ENCODE assay signal across 8 mouse cellular contexts in genomic region chr14:55721700-55722437, GRCm38 (mm10). TPM values are rescaled to one million over a fixed set of nuclear protein-coding genes. Genes with fewer than 3 reads are reported as not detected.
DNase-seq lines count a peak whose midpoint lies in the region; ATAC-seq and TF ChIP-seq lines count a peak whose summit lies in the region.

Gene Rabggta (minus strand): TSS chr14:55722263.

- H3K36me3 ChIP-seq in ES-Bruce4 (ENCODE audit: control insufficient read depth, insufficient read depth, low read length, poor library complexity, severe bottlenecking) = peaks cover 17% of the 10 kb centered on the region
- H3K36me3 ChIP-seq in forebrain, embryonic 14.5 days (ENCODE audit: control insufficient read depth, insufficient read depth, low read length) = peaks cover 22% of the 10 kb centered on the region
- H3K36me3 ChIP-seq in neural tube, embryonic 15.5 days = peaks cover 25% of the 10 kb centered on the region

- peak; percentile 91 for TF ChIP-seq CTCF in ES-Bruce4 (IDR thresholded peaks at IDR 0.05; ENCODE audit: low read depth, low read length)

- WGBS in forebrain, embryonic 14.5 days = under 1% methylated on average over 50 of the region's 50 CpGs
- under 1% methylated on average over 49 of the region's 50 CpGs for WGBS in neural tube, embryonic 15.5 days

- intact Hi-C loops in heart, postnatal 14 days (cut with DNase I) = loop anchor here (2.0 kb wide), 1 partner anchor 39 kb away; no protein-coding TSS in a partner anchor

- peak; percentile 78 for TF ChIP-seq EP300 in ES-Bruce4 (IDR thresholded peaks at IDR 0.05; ENCODE audit: insufficient read depth, low read depth, low read length)

- no peaks in the 10 kb centered on the region for H3K27me3 ChIP-seq in ES-Bruce4 (ENCODE audit: control insufficient read depth, insufficient read depth, low read length, poor library complexity, severe bottlenecking)
- no peaks in the 10 kb centered on the region for H3K27me3 ChIP-seq in forebrain, embryonic 14.5 days (replicated peaks; ENCODE audit: control insufficient read depth, insufficient read depth, low read length)
- H3K27me3 ChIP-seq in neural tube, embryonic 15.5 days (replicated peaks) = no peaks in the 10 kb centered on the region

- peak within 1 kb of the TSS; percentile 54 for H3K9ac ChIP-seq in ES-Bruce4 (ENCODE audit: low read depth, poor library complexity, severe bottlenecking)
- peak within 1 kb of the TSS; percentile 87 for H3K9ac ChIP-seq in forebrain, embryonic 14.5 days (ENCODE audit: low read length)
- H3K9ac ChIP-seq in neural tube, embryonic 15.5 days (replicated peaks) = peak within 1 kb of the TSS; percentile 75

- H3K27ac ChIP-seq in ES-Bruce4 (ENCODE audit: insufficient read depth, low read length) = peak within 1 kb of the TSS; percentile 46; the same call in 1 of the 2 replicates
- peak within 1 kb of the TSS; percentile 84 for H3K27ac ChIP-seq in forebrain, embryonic 14.5 days (ENCODE audit: low read depth, low read length)
- peak within 1 kb of the TSS; percentile 88 for H3K27ac ChIP-seq in neural tube, embryonic 15.5 days (replicated peaks)

- TF ChIP-seq POLR2A in ES-Bruce4 (IDR thresholded peaks at IDR 0.05; ENCODE audit: insufficient read depth, low read length) = peak; percentile 27

- peak; percentile 96 for DNase-seq in forebrain, embryonic 14.5 days (ENCODE audit: low spot score)
- DNase-seq in heart, postnatal 14 days = peak; percentile 94 to 95
- DNase-seq in layer of hippocampus, adult 11-12 months (ENCODE audit: low spot score) = peak; percentile 95
- DNase-seq in lung, adult 18-20 months = peak; percentile 91 to 94
- DNase-seq in testis, postnatal 14 days (ENCODE audit: low spot score) = peak; percentile 93

- peak within 1 kb of the TSS; percentile 75 for H3K4me2 ChIP-seq in forebrain, embryonic 14.5 days (ENCODE audit: low read length)
- H3K4me2 ChIP-seq in neural tube, embryonic 15.5 days = peak within 1 kb of the TSS; percentile 79

- H3K4me3 ChIP-seq in ES-Bruce4 (ENCODE audit: low read depth, low read length) = peak within 1 kb of the TSS; percentile 83
- H3K4me3 ChIP-seq in forebrain, embryonic 14.5 days (ENCODE audit: low read depth, low read length) = peak within 1 kb of the TSS; percentile 77
- H3K4me3 ChIP-seq in neural tube, embryonic 15.5 days (replicated peaks) = peak within 1 kb of the TSS; percentile 92

- no peaks in the 10 kb centered on the region for H3K9me3 ChIP-seq in ES-Bruce4 (replicated peaks; ENCODE audit: control insufficient read depth, insufficient read depth, low read length, poor library complexity, severe bottlenecking)
- H3K9me3 ChIP-seq in forebrain, embryonic 14.5 days (replicated peaks; ENCODE audit: control insufficient read depth, low read length) = no peaks in the 10 kb centered on the region
- no peaks in the 10 kb centered on the region for H3K9me3 ChIP-seq in neural tube, embryonic 15.5 days (replicated peaks)

- ATAC-seq in cerebellum, adult (ENCODE audit: insufficient number of reproducible peaks, low FRiP score, low TSS enrichment) = peak; percentile 90
- ATAC-seq in forebrain, embryonic 14.5 days = peak; percentile 97
- ATAC-seq in neural tube, embryonic 15.5 days (ENCODE audit: low FRiP score) = peak; percentile 96

- H3K4me1 ChIP-seq in ES-Bruce4 (ENCODE audit: control insufficient read depth, insufficient read depth, low read length) = no peaks in the 10 kb centered on the region
- no peaks in the 10 kb centered on the region for H3K4me1 ChIP-seq in forebrain, embryonic 14.5 days (ENCODE audit: control insufficient read depth, insufficient read depth, low read length)
- peaks cover 16% of the 10 kb centered on the region for H3K4me1 ChIP-seq in neural tube, embryonic 15.5 days

RNA-seq across cellular contexts. Expression of gene Rabggta, which starts in this region (rescaled TPM):
- 39.6 and 42.5 TPM in 2 replicates for polyA plus RNA-seq in ES-Bruce4 (2011; ENCODE audit: insufficient read depth, insufficient read length, low read depth, missing spikeins)
- polyA plus RNA-seq in forebrain, embryonic 14.5 days (2014; fragmentation: Nextera tagmentation; extraction: Ambion mirVana) = 34.2 and 38.3 TPM in 2 replicates
- total RNA-seq in heart, postnatal 14 days (2021) = 10 to 100 TPM; 11.4 to 13.7 TPM
- polyA plus RNA-seq in neural tube, embryonic 15.5 days (2015; fragmentation: Nextera tagmentation; extraction: Ambion mirVana) = 56.7 and 65.1 TPM in 2 replicates

Comparison
In these comparisons a context has a peak if more than half of its experiments do, and no peak if none do; other contexts are left out.
1. Peak in every context shown above with its lines: DNase-seq, ATAC-seq, H3K4me3 ChIP-seq and H3K27ac ChIP-seq.